Mouse (Mus musculus) lung, postnatal 0 days (tissue): ENCODE measurements around the gene BC028528. TPM values are rescaled to one million over a fixed set of nuclear protein-coding genes. Genes with fewer than 3 reads are reported as not detected.
A peak's percentile ranks its signal among the peaks of the same experiment; 100 is the strongest.
"Not testable (repeated sequence)": the region's sequence is repeated elsewhere in the genome, so short reads cannot be mapped to it uniquely, and the experiment has no call there.

Source experiments
- ATAC-seq: fragments of 200-750 bp; cut with Nextera tagmentation; 2 replicates; pipeline ENCODE4 v1.8.0; 2017; ENCODE audit warnings: moderate library complexity
- DNase-seq: peaks from one replicate; pipeline ENCODE4 v3.0.0-alpha.2; 2016; ENCODE audit warnings: low spot score
- H3K27ac ChIP-seq: fragments of 300-500 bp; sonication (generic); 2 replicates; pipeline ENCODE4 v1.5.1; 2014; ENCODE audit warnings: antibody characterized with exemption, mild to moderate bottlenecking, low read length, mixed read lengths
- H3K27me3 ChIP-seq: fragments of 300-500 bp; sonication (generic); replicated peaks from 2 replicates; pipeline ENCODE4 v1.6.1; 2014; ENCODE audit warnings: low read length, mixed read lengths; ENCODE audit not compliant: insufficient read depth
- H3K36me3 ChIP-seq: fragments of 300-500 bp; sonication (generic); 2 replicates; pipeline ENCODE4 v1.6.1; 2014; ENCODE audit warnings: low read length, mixed read lengths; ENCODE audit not compliant: insufficient read depth
- H3K4me1 ChIP-seq: fragments of 300-500 bp; sonication (generic); 2 replicates; pipeline ENCODE4 v1.6.1; 2014; ENCODE audit warnings: antibody characterized with exemption, low read depth, low read length, mixed read lengths; ENCODE audit not compliant: insufficient read depth
- H3K4me2 ChIP-seq: fragments of 300-500 bp; sonication (generic); replicated peaks from 2 replicates; pipeline ENCODE4 v1.6.1; 2014; ENCODE audit warnings: low read depth, mild to moderate bottlenecking, low read length, moderate library complexity, mixed read lengths
- H3K4me3 ChIP-seq: fragments of 300-500 bp; sonication (generic); 2 replicates; pipeline ENCODE4 v1.5.1; 2014; ENCODE audit warnings: low read depth, low read length
- H3K9ac ChIP-seq: fragments of 300-500 bp; sonication (generic); replicated peaks from 2 replicates; pipeline ENCODE4 v1.6.1; 2014; ENCODE audit warnings: low read depth, mild to moderate bottlenecking
- H3K9me3 ChIP-seq: fragments of 300-500 bp; sonication (generic); 2 replicates; pipeline ENCODE4 v1.6.1; 2016; ENCODE audit warnings: low read length, mixed read lengths
- CTCF ChIP-seq: IDR thresholded peaks from 2 replicates; pipeline ENCODE4 v1.5.1; 2016; ENCODE audit warnings: antibody characterized with exemption, mild to moderate bottlenecking
- EP300 ChIP-seq: IDR thresholded peaks from 2 replicates; pipeline ENCODE4 v1.6.1; 2016; ENCODE audit warnings: antibody characterized with exemption, mild to moderate bottlenecking, control low read depth
- WGBS: fragments of 180-500 bp; shearing (Covaris S2); extraction: QIAGEN DNeasy Blood & Tissue Kit; methylation state at CpG from one replicate; pipeline ENCODE4 v1.1.7; 2014; 5-methylcytosine and 5-hydroxymethylcytosine counted together
- polyA plus RNA-seq: library from polyadenylated mRNA; unstranded; fragments of >200 nt; fragmentation: Nextera tagmentation; extraction: Ambion mirVana; gene quantifications from 2 replicates; pipeline ENCODE4 v1.2.1, GENCODE M21; 2015

The BC028528 gene
- polyA plus RNA-seq, 1 experiment from 2014 or later, result 247 TPM

- TF ChIP-seq EP300 (no peak), CTCF (no peak)
- no peaks in the 10 kb centered on the region for H3K4me1 ChIP-seq
- H3K36me3 ChIP-seq, result 0 out of 2 replicates have a peak, but pooled peaks cover 8% of the 10 kb centered on the region
- no peak for DNase-seq
- H3K27me3 ChIP-seq, result no peaks in the 10 kb centered on the region
- 85% methylated on average over 5 of the region's 5 CpGs for WGBS
- no peak overlapping the region for H3K9ac ChIP-seq
- H3K4me2 ChIP-seq, result no peak overlapping the region
- no peaks in the 10 kb centered on the region for H3K9me3 ChIP-seq
- no peak overlapping the region for H3K4me3 ChIP-seq
- no peak overlapping the region for H3K27ac ChIP-seq
- no peak for ATAC-seq
These were observed 25.7 kb downstream of the BC028528 start for GRCm38 (mm10) chr3:95866071-95866470.

- DNase-seq (no peak), ATAC-seq (no peak)
- Histone ChIP-seq H3K4me3 (no peak overlapping the region), H3K9me3 (no peaks in the 10 kb centered on the region), H3K4me2 (no peak overlapping the region), H3K27ac (no peak overlapping the region), H3K4me1 (no peaks in the 10 kb centered on the region), H3K27me3 (no peaks in the 10 kb centered on the region), H3K36me3 (0 out of 2 replicates have a peak, but pooled peaks cover 8% of the 10 kb centered on the region), H3K9ac (no peak overlapping the region)
- 86% methylated on average over 20 of the region's 20 CpGs for WGBS
- TF ChIP-seq CTCF (no peak), EP300 (no peak)
These were observed 26.2 kb downstream of the BC028528 start for GRCm38 (mm10) chr3:95865571-95865970.

GRCm38 (mm10) chr3:95865050-95865449 is 26.8 kb downstream of the BC028528 start:
- Histone ChIP-seq H3K27ac (no peak overlapping the region), H3K4me3 (no peak overlapping the region), H3K27me3 (no peaks in the 10 kb centered on the region), H3K9ac (no peak overlapping the region), H3K36me3 (0 out of 2 replicates have a peak, but pooled peaks cover 8% of the 10 kb centered on the region), H3K9me3 (no peaks in the 10 kb centered on the region), H3K4me1 (no peaks in the 10 kb centered on the region), H3K4me2 (no peak overlapping the region)
- DNase-seq (no peak), ATAC-seq (no peak)
- TF ChIP-seq EP300, result no peak
- no peak for TF ChIP-seq CTCF
- 75% methylated on average over 5 of the region's 5 CpGs for WGBS

- no peak overlapping the region for H3K9ac ChIP-seq
- H3K27ac ChIP-seq, result no peak overlapping the region
- DNase-seq (no peak), ATAC-seq (no peak)
- H3K27me3 ChIP-seq, result no peaks in the 10 kb centered on the region
- H3K36me3 ChIP-seq, result 0 out of 2 replicates have a peak, but pooled peaks cover 8% of the 10 kb centered on the region
- no peak overlapping the region for H3K4me3 ChIP-seq
- TF ChIP-seq EP300, result no peak
- TF ChIP-seq CTCF, result no peak
- 63% methylated on average over 7 of the region's 7 CpGs for WGBS
- no peaks in the 10 kb centered on the region for H3K4me1 ChIP-seq
- no peak overlapping the region for H3K4me2 ChIP-seq
- no peaks in the 10 kb centered on the region for H3K9me3 ChIP-seq
These were observed 28.2 kb downstream of the BC028528 start for GRCm38 (mm10) chr3:95863578-95863977.

- H3K4me3 ChIP-seq, result no peak overlapping the region
- H3K9me3 ChIP-seq, result no peaks in the 10 kb centered on the region
- 0 out of 2 replicates have a peak, but pooled peaks cover 8% of the 10 kb centered on the region for H3K36me3 ChIP-seq
- H3K9ac ChIP-seq, result no peak overlapping the region
- whole genome bisulfite sequencing, result 42% methylated on average over 2 of the region's 2 CpGs
- no peaks in the 10 kb centered on the region for H3K4me1 ChIP-seq
- no peak overlapping the region for H3K27ac ChIP-seq
- TF ChIP-seq EP300 (no peak), CTCF (peak; percentile 88)
- ATAC-seq (peak; percentile 83), DNase-seq (peak; percentile 89)
- no peaks in the 10 kb centered on the region for H3K27me3 ChIP-seq
- H3K4me2 ChIP-seq, result no peak overlapping the region
These were observed 30.0 kb downstream of the BC028528 start for GRCm38 (mm10) chr3:95861796-95862195.

GRCm38 (mm10) chr3:95861216-95861615 is 30.6 kb downstream of the BC028528 start:
- H3K4me3 ChIP-seq, result no peak overlapping the region
- WGBS, result 78% methylated on average over 10 of the region's 10 CpGs
- no peak overlapping the region for H3K9ac ChIP-seq
- H3K4me1 ChIP-seq, result no peaks in the 10 kb centered on the region
- ATAC-seq, result no peak
- no peak overlapping the region for H3K4me2 ChIP-seq
- no peaks in the 10 kb centered on the region for H3K27me3 ChIP-seq
- 0 out of 2 replicates have a peak, but pooled peaks cover 8% of the 10 kb centered on the region for H3K36me3 ChIP-seq
- H3K9me3 ChIP-seq, result no peaks in the 10 kb centered on the region
- DNase-seq, result no peak
- TF ChIP-seq EP300, result no peak
- TF ChIP-seq CTCF, result peak; percentile 64
- H3K27ac ChIP-seq, result no peak overlapping the region

- Histone ChIP-seq H3K4me1 (no peaks in the 10 kb centered on the region), H3K9ac (no peak overlapping the region), H3K27me3 (no peaks in the 10 kb centered on the region), H3K9me3 (no peaks in the 10 kb centered on the region), H3K4me3 (no peak overlapping the region), H3K36me3 (0 out of 2 replicates have a peak, but pooled peaks cover 6% of the 10 kb centered on the region), H3K4me2 (no peak overlapping the region), H3K27ac (no peak overlapping the region)
- no peak for DNase-seq
- 88% methylated on average over 3 of the region's 3 CpGs for WGBS
- TF ChIP-seq CTCF (peak; percentile 48), EP300 (no peak)
- no peak for ATAC-seq
These were observed 31.5 kb downstream of the BC028528 start for GRCm38 (mm10) chr3:95860323-95860722.

GRCm38 (mm10) chr3:95858278-95858677 is 33.5 kb downstream of the BC028528 start:
- not testable (repeated sequence) for H3K4me3 ChIP-seq, ATAC-seq, H3K4me2 ChIP-seq, H3K4me1 ChIP-seq, H3K27me3 ChIP-seq, H3K9ac ChIP-seq, H3K9me3 ChIP-seq, H3K27ac ChIP-seq, DNase-seq, H3K36me3 ChIP-seq
- 88% methylated on average over 3 of the region's 3 CpGs for WGBS

GRCm38 (mm10) chr3:95857050-95857449 is 34.8 kb downstream of the BC028528 start:
- not testable (repeated sequence) for H3K36me3 ChIP-seq, H3K9me3 ChIP-seq, H3K4me1 ChIP-seq, ATAC-seq, H3K9ac ChIP-seq, H3K4me3 ChIP-seq, H3K4me2 ChIP-seq, H3K27me3 ChIP-seq, DNase-seq, H3K27ac ChIP-seq
- 74% methylated on average over 1 of the region's 1 CpGs for WGBS
